Mouse (Mus musculus) thymus, adult 2 months (tissue): Measurements from ENCODE around the gene Fam172a.

Experiments
- CTCF ChIP-seq: fragments of 200-500 bp; IDR thresholded peaks from 2 replicates; pipeline ENCODE4 v1.5.1; 2012; ENCODE audit warnings: mild to moderate bottlenecking, control low read depth, low read length, moderate library complexity, borderline replicate concordance; ENCODE audit not compliant: control insufficient read depth, poor library complexity, insufficient read depth; ENCODE audit errors: extremely low read depth
- POLR2A ChIP-seq: fragments of 200-500 bp; IDR thresholded peaks from 2 replicates; pipeline ENCODE4 v1.6.1; 2012; ENCODE audit warnings: mild to moderate bottlenecking, low read length, control low read depth, moderate library complexity; ENCODE audit not compliant: control insufficient read depth, poor library complexity, insufficient read depth; ENCODE audit errors: extremely low read depth

DNA sequence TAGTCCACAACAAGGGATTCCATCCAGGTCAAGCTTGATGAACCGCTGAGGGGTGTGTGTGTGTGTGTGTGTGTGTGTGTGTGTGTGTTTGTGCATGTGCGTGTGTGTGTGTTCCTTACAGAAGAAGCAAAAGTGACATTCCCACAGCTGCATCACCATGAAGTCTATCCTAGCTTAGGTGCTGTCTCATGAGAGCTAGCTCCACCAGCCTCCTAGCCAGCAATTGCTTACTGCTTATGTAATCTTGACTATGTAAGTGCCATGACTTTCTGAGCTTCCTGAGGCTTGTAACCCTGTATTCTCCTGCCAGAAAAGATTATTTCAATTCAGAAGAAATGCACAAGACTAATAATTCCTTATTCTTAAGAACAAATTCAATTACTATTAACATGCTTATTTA is 221.0 kb downstream of the Fam172a start:
- TF ChIP-seq CTCF (no peak), POLR2A (no peak)
